Mouse (Mus musculus) adrenal gland, postnatal 14 days (tissue): ENCODE results near the gene Ppp1ca. TPM values are rescaled to one million over a fixed set of nuclear protein-coding genes. Genes with fewer than 3 reads are reported as not detected.

Experiments used
- DNase-seq: peaks from one replicate; pipeline ENCODE4 v3.0.0; 2021; ENCODE audit warnings: mixed read lengths
- total RNA-seq: library from RNA; stranded (reverse); gene quantifications from 2 replicates; pipeline ENCODE4 v1.2.3, GENCODE M21; 2021

Gene Ppp1ca
- total RNA-seq, 1 experiment from 2014 or later, result 369 TPM

DNA sequence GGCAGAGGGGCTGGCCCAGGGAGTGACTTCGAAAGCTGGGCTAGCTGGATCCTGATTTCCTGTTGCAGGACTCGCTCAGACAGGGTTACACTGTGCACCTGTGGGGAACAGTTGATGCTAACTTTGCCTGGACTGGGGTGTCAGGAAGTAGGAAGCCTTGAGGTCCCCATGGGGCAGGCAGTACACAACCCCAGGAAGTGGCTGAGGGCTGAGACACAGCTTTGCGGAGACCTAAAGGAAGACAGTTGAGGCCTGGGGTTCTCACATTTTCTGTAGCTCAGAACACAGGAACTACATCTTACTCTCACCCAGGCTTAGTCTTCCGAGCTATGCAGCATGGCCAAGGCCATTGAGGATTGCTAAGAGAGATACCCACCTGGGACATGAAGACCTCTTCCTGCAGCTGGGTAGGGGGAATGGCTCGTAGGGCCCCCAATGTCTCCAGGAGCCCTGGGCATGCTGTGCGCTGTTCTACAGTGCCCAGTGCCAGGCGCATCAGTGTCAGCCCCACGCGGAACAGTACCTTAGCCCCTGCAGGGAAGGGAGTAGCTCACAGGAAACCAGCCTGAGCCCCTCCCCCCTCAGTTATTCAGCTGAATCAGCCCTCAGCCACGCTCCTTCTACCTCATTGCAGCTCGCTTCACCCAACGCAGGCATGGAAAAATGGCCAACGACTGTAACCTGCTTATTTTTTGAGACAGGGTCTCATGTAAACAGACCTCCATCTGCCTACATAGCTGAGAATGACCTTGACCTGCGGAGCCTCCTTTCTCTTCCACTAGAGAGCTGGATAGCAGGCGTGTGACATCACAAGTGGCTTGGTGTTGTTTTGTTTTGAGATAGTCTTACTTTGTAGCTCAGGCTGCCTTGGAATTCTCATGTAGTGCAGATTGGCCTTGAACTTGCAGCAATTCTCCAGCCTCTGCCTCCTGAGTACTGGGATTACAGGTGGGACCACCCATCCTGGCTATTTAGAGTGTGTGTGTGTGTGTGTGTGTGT lies 6.6 kb upstream of the Ppp1ca start:
- peak; percentile 60 for DNase-seq

DNA sequence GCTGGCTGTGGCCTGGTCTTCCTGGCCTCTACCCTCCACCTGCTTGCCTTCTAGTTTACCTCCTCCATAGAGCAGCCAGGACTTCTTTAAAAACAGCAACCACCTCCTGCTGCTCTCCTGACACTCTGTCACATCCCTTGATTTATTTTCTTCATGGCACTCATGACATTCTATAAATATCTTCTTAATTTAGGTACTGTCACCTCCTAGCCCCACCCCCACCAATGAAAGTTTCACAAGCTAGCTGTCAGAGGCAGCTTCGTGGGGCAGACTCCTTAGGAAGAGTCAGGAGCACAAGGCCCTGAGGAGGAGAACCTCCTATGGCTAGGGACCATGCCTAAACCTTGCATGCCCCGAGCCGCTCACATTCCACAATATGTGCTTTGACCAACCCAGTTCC lies 4.6 kb upstream of the Ppp1ca start:
- no peak for DNase-seq

DNA sequence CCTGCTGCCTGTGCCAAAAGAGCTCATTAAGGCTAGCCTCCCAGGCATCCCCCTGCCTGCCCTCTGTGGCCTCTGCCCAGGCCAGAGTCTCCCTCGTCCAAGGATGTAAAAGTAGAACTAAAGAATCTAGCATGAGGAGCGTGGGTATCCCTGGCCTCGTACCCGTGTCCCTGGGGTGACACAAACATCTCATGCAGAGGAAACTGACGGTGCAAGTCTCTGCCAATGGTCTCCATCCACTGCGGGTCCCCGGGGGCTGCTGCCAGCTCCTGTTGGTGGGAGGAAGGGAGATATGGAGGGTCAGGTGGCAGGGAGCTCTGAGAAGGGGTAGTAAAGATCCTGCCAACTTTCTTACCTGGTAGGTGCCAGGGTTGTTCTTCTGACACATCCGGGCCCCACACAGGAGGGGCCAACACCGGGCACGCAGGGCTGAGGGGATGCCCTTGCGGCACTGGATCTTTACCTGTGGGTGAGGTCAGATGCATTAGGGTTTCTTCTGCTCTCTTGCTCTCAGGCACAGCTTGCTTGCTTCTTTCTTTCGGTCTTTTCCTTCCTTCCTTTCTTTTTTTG lies 2.7 kb upstream of the Ppp1ca start:
- no peak for DNase-seq

DNA sequence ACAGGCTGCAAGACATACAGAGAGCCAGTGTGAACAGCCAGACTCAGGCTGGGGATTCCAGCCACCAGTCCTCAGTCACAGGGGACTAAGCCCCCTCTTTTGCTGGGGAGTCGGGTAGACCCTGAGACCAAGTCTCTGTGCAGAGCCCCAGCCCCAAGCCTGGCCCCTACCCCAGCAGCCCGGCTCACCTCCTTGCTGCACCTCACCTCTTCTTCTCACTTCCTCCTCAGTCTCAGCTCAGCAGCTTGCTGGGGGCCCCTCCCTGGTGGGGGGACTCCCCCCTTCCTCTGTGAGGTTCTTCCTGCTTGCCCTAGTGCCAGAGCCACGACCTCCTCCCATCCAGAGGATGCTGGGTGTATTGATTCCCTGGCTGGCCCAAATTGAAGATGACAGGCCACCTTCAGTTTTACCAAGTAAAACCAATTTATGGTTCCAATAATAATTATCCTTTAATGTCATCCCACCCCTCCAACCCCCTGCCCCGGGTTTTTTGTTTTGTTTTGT lies 982 bp upstream of the Ppp1ca start, which contains the start of gene Tbc1d10c:
Gene Tbc1d10c, minus strand, starts transcription at position 454 of the 504 bp plus-strand sequence.
- DNase-seq, result peak; percentile 63

DNA sequence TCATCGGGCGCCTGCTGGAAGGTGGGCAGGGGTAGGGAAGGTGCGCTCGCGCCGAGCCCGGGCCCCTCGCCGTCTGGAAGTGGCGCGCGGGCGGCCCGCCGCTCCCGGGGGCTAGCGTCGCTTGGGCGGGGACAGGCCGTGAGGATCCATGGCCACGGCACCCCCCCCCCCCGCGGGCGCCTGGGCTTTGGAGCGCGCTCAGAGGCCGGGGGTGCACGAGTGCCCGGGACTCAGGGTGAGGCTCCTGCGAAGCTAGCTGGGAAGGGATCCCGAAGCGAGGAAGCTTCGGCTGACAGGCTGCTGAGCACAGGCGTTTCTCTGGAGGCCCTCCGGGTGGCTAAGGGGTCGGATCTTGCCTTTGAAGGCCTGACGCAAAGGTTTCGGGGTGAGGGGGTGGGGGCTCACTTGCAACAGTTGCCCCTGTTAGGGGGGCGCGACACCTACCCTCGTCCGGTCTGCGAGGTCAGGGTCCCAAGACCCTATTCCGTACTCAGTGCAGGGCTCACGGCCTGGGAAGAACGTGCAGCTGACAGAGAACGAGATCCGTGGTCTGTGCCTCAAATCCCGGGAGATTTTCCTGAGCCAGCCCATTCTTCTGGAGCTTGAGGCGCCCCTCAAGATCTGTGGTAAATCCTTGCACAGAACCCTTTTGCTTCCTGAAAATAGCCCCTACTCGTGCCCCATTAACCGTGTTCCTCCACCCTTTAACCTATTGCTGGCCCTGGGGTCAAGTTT lies 553 bp downstream of the Ppp1ca start:
- no peak for DNase-seq

DNA sequence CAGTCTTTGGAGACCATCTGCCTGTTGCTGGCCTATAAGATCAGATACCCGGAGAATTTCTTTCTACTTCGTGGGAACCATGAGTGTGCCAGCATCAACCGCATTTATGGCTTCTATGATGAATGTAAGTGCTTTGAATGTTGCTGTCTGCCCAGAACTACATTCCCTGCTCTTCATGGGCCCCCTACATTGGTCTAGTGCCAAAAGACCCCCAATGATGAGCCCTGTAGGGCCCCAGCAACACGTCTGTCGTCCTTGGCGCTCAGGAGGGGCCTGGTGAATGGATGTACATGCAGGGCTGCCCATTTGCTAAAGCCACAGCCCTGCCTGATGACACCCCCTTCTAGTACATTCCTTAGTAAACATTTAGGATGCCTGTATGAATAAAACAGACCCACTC lies 1.3 kb downstream of the Ppp1ca start:
- no peak for DNase-seq

DNA sequence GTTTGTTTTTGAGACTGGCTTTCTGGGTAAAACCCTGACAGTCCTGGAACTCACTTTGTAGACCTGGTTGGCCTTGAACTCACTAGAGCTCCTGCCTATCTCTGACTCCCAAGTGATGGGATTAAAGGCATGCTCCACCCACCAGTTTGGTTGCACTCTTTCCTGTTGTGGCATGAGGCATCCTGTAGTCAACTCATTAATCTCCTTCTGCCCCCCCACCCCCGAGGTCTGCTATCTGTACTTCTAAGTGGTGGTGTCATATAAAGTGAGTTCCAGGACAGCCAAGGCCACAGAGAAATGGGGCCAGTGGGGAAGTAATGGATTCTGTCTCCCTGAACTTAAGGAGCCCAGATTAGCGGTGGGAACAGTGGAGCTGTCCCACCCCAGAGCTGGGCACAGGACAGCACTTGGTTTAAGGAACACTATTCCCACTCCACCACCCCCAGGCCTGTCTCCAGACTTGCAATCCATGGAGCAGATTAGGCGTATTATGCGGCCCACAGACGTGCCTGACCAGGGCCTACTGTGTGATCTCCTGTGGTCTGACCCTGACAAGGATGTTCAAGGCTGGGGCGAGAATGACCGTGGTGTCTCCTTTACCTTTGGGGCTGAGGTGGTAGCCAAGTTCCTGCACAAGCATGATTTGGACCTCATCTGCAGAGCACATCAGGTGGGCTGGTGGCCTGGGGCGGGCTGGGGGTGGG lies 2.3 kb downstream of the Ppp1ca start:
- peak; percentile 68 for DNase-seq

DNA sequence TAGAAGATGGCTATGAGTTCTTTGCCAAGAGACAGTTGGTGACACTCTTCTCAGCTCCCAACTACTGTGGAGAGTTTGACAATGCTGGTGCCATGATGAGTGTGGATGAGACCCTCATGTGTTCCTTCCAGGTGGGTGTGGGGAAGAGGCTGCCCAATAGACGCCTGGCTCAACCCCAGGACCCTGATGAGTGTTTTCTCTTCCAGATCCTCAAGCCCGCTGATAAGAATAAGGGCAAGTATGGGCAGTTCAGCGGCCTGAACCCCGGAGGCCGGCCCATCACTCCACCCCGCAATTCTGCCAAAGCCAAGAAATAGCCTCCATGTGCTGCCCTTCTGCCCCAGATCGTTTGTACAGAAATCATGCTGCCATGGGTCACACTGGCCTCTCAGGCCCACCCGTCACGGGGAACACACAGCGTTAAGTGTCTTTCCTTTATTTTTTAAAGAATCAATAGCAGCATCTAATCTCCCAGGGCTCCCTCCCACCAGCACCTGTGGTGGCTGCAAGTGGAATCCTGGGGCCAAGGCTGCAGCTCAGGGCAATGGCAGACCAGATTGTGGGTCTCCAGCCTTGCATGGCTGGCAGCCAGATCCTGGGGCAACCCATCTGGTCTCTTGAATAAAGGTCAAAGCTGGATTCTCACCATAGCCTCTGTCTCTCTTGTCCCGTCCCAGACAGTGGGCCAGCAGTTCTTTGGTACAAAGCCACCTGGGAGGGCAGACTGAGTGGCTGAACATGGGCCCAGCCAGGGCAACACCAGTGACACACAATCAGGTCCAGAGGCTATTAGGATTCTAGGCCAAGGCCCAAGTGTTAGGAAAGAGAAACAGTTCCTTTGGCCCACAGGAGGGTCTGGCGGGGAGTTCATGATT lies 3.1 kb downstream of the Ppp1ca start:
- peak; percentile 59 for DNase-seq

DNA sequence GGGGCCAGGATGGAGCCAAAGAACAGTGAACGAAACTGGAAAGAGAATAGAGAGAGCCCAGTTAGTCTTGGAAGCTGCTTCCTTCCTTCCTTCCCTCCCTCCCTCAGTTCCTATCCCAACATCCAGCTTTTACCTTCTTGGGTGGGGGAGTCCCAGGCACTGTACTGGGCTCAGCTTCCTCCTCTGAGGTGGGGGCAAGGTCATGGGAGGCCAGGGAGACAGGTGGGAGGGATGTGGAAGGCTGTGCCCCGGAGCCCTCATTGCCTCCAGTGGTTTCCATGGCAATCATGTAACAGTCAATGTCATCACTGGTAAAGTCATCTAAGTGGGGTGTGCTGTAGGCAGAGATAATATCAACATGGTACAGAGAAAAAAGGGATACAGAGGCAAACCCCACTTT lies 4.2 kb downstream of the Ppp1ca start:
- no peak for DNase-seq

DNA sequence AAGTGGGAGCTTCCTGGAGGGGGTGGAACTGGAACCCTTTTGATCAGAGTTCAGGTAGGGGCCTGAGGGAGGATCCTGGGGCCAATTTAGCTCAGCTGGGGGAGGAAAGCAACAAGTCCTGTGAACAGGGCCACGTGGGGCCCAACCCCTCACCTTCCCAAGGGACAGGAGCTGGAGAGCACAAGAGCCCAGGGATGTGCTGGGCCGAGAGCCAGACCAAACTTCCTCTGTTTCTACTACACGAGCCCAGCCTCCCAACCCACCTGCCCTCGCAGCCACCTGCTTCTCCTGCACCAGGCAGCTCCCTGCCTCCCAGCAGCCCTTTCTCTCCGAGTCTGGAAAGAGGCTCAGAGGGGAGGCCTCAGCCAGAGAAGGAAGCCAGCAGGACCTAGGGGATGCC lies 4.7 kb downstream of the Ppp1ca start:
- DNase-seq, result peak; percentile 57

DNA sequence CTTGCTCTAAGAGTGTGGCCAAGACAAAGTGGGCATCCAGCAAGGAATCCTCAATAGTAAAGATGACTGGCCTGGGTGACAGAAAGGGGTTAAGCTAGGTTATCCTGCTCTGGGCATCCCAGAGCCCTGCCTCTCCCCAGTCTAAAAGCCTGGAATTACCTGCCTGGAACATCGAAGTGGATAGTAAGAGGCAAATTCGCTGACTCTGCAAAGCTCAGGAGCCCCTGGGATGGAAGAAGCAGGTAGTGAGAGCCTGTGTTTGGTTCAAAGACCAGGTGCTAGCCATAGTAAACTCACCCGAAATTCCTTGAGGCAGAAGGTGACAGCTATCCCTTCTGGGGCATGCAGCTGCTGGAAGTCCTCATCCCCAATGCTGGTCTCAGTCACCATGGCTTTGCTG lies 5.3 kb downstream of the Ppp1ca start:
- DNase-seq, result no peak

DNA sequence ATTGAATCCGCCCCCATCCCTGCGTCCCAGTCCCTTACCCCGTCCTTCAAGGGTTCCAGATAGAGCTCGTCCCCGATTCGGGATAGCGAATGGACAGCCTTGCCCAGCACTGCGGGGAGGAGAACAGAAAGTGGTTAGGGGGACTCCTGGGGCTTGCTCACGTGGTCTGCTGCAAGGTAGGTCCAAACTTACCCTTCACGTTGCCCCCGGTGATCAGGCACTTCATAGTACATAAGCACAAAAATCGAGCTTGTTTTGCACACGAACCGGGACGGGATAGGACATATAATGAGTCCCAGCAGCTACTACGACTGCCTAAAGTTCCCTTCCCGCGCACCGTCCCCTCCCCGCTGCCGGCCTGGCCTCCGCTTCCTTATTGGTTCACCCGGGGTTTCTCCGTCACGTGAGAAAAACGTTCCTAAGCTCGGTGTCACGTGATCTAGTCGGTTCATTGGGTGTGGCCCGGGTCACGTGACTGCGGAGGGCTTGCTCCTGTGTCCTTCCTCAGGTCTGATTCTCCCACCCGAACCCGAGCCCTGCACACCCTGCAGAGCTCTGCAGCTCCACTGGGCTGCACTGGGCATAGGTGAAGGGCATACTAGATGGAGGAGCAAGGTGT lies 9.5 kb downstream of the Ppp1ca start, which contains the start of gene Rad9a:
Gene Rad9a, minus strand, starts transcription at position 372 of the 619 bp plus-strand sequence.
- peak; percentile 98 for DNase-seq

DNA sequence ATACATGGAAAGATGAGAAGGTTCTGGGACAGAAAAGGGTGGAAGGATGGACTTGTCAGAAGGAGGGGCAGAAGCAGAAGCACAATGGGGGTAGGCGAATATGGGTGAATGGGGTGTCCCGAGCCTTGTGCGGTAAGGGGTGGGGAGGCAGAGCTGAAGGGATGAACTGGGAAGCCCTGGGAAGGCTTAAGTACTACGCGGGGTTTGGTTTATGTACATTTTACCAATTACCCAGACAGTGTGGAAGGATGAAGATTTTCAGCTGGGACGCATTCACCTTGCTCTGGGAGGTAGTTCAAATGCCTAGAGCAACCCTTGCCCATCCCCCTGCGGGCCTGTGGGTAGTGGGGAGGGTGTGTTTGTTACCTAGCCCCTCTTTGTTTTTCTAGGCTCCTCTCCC lies 10.3 kb downstream of the Ppp1ca start:
- no peak for DNase-seq

DNA sequence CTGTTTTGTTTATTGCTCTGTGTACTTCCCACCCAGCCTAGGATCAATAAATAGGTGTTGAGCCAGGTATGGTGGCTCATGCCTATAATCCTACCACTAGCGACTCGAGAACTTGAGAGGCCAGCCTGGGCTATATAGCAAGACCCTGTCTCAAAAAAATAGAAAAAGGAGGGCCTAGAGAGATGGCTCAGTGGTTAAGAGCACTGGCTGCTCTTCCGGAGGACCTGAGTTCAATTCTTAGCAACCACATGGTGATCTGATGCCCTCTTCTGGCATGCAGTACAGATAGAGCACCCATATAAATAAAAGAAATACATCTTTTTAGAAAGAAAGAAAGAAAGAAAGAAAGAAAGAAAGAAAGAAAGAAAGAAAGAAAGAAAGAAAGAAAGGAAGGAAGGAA lies 11.3 kb downstream of the Ppp1ca start:
- DNase-seq, result no peak

DNA sequence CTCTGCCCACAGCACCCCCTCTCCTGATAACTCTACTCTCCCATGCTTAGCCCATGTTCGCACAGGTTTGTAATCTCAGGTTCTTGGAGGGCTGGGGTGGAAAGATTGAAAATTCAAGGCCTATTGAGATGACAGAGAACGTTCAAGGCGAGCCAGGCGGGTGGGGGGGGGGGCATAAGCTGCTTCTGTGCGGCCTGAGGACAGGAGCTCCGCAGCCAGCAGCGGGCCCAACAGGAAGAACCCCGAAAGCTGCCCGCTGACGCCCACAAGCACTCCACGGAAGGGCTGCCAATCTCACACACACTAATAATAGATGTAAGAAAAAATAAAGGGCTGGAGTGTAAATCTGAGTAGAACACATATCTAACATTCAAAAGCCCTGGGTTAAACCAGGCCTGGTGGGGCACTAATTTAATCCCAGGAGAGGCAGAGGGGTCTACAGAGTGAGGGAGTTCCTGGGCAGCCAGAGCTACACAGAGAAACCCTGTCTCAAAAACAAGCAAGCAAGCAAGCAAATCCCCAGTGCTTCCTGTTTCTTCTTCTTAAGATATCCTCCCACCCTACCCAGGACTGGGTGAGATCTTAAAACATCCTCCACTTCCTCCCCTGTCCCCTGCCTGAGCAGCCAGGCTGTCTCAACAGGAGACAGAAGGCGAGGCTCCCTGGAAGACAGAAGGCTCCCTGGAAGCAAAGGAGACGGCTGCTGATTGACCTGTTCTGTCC lies 11.9 kb downstream of the Ppp1ca start:
- no peak for DNase-seq

DNA sequence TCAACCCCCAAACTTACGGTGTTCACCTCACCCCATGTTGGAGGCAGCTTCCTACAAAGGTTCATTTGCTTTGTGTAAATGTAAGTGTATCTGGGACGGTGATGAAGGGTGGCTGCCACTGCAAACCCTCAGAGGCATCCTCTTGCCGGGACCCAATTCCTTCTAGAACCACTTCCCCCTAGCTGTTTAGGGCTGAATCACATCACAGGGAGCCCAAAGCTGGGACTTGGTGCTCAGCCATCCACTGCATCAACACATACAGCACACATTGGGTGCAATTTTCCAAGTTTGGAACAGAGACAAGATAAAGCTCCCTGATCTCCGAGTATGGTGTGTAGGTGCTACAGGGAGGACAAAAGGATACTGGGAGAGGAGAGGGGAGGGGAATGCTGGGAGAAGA lies 13.0 kb downstream of the Ppp1ca start:
- no peak for DNase-seq

DNA sequence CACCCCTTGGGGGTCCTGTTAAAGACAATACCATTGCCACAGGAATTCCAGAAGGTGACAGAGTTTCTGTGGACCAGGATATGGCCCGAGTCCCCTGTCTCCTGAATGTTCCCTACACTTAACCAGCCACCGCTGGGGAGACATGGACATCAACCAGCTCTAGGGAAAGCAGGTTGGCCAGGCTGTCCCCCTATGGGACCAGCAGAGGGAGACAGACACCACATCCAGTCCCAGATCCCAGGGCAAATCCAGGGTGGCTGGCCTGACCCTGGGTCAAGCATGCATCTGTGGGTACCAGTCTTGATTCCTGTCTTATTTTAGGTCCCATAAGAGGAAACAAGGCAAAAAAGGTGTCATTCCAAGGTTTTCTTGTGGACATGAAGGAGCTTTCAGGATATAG lies 15.1 kb downstream of the Ppp1ca start:
- DNase-seq, result peak; percentile 88

DNA sequence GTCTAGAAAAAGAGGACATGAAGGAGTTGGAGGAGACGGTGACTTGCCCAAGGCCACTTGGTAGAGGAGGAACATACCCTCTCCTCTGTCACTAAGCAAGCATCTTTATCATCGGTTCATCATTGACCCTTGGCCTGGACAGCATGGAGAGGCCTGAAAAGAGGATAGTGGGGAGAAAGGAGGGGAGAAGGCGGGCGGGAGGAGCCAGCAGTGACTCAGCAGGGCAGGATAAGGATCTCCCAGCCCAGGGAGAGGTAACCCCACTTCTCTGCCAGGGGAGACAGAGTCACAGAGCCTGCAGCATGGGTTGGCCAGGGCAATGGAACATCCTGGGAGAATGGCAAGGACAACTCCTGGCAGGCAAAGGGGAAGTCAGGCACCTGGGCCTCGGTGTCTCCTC lies 16.7 kb downstream of the Ppp1ca start:
- DNase-seq, result no peak

DNA sequence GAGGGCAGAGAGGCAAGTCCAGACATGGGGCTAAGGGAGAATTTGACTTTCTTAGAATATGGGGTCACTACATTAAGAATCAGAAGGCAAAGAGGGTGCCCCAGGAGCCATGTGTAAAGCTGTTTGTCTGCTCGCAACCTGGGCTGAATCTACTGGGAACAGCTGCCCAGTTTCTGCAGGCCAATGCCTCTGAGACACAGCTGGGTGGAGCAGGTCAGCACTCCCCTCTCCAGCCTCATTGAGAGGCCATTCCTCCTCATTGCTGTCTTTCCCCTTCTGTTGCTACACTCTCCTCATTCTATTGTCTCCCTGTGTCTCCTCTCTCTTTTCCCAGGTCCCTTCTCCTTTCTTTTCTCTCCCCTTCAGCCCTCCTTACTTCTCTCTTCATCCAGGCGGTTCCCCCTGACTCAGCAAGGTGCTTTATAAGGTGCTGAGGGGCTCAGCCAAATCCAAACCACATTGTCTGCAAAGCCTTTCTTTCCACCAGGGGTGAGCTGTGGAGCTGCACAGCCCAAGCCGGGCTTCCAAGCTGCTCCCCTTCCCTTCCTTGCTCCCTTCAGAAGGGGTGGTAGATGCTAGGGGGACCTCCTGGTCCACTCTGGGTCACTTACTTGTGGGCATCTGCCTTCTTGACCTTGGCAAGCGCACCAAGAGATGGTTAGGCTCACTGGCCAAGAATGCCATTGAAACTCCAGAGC lies 20.2 kb downstream of the Ppp1ca start:
- no peak for DNase-seq
